ENCODE assay signal across 11 mouse cellular contexts in the genomic region with DNA sequence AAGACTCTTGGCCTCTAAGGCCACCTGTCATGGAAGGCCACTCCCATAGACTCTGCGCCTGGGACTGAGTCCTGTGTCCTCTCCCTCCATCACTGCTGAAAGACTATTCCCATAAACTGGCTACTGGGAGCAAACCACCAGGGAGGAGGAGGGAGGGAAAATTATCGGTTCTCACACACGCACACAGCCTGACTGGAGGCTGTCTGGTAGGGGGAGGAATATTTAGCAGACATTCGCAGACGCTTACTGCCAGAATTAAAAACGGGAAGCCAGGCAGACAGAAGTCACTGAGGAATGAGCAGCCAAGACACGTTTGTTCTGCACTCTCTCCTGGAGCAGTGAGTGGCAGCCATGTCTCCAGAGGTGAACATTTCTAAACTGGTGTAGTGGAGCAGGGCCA. TPM values are rescaled to one million over a fixed set of nuclear protein-coding genes. Genes with fewer than 3 reads are reported as not detected.
DNase-seq lines count a peak whose midpoint lies in the region; ATAC-seq and TF ChIP-seq lines count a peak whose summit lies in the region.
"Had no signal": no experiment of that assay in that cellular context is flagged by ENCODE, and none has a peak within 500 bp of the region (broad histone marks: within the 10 kb centered on the region; RNA-seq: fewer than 3 reads in every experiment).

No protein-coding gene starts in this region.

- DNase-seq in embryonic facial prominence, embryonic 14.5 days (ENCODE audit: low spot score): no peak
- DNase-seq in embryonic facial prominence, embryonic 10.5 days (ENCODE audit: low spot score): no peak
- DNase-seq in lung, embryonic 14.5 days: peak; percentile 49
- DNase-seq in lung, adult 18-20 months: no peak
- DNase-seq in heart, embryonic 10.5 days (ENCODE audit: low spot score): no peak
- peak; percentile 80 for DNase-seq in layer of hippocampus, adult 9-11 months
- DNase-seq in thymus, postnatal 10 days (ENCODE audit: low spot score in 2 of 2): no peak
- DNase-seq in thymus, adult 18-20 months: no peak
- DNase-seq: embryo, embryonic 11 days had no signal

- no peak overlapping the region for H3K27ac ChIP-seq in embryonic facial prominence, embryonic 14.5 days (replicated peaks; ENCODE audit: low read depth, low read length)
- H3K27ac ChIP-seq in embryonic facial prominence, embryonic 10.5 days (replicated peaks): no peak overlapping the region
- 0 out of 2 replicates have a peak overlapping the region, but pooled peaks have one; percentile 6 for H3K27ac ChIP-seq in lung, embryonic 14.5 days (ENCODE audit: low read depth)
- peak overlapping the region; percentile 63; the same call in 1 of the 2 replicates for H3K27ac ChIP-seq in heart, embryonic 10.5 days
- H3K27ac ChIP-seq: macrophage had no signal

- 0 out of 2 replicates have a peak, but pooled peaks have one; percentile 2 for ATAC-seq in embryonic facial prominence, embryonic 14.5 days (ENCODE audit: low read depth)
- no peak for ATAC-seq in lung, embryonic 14.5 days (ENCODE audit: insufficient read depth)

- peaks cover 28% of the 10 kb centered on the region for H3K4me1 ChIP-seq in embryonic facial prominence, embryonic 14.5 days (ENCODE audit: control insufficient read depth, insufficient read depth, low read length)
- peaks cover 73% of the 10 kb centered on the region for H3K4me1 ChIP-seq in embryonic facial prominence, embryonic 10.5 days
- peaks cover 21% of the 10 kb centered on the region for H3K4me1 ChIP-seq in lung, embryonic 14.5 days (ENCODE audit: insufficient read depth)
- H3K4me1 ChIP-seq in heart, embryonic 10.5 days: peaks cover 96% of the 10 kb centered on the region

- no peaks in the 10 kb centered on the region; the same call in 1 of the 2 replicates for H3K36me3 ChIP-seq in embryonic facial prominence, embryonic 14.5 days (ENCODE audit: control insufficient read depth, insufficient read depth, low read length)
- peaks cover 15% of the 10 kb centered on the region for H3K36me3 ChIP-seq in embryonic facial prominence, embryonic 10.5 days (replicated peaks)
- H3K36me3 ChIP-seq in lung, embryonic 14.5 days (ENCODE audit: insufficient read depth): no peaks in the 10 kb centered on the region
- peaks cover 20% of the 10 kb centered on the region for H3K36me3 ChIP-seq in heart, embryonic 10.5 days

- no peaks in the 10 kb centered on the region for H3K9me3 ChIP-seq in embryonic facial prominence, embryonic 14.5 days (ENCODE audit: control insufficient read depth, low read length)
- no peaks in the 10 kb centered on the region for H3K9me3 ChIP-seq in embryonic facial prominence, embryonic 10.5 days
- H3K9me3 ChIP-seq in lung, embryonic 14.5 days (ENCODE audit: low read depth, low read length): no peaks in the 10 kb centered on the region
- no peaks in the 10 kb centered on the region for H3K9me3 ChIP-seq in heart, embryonic 10.5 days

- TF ChIP-seq CTCF in lung, embryonic 14.5 days (IDR thresholded peaks at IDR 0.05; ENCODE audit: low read depth): no peak

- 45% methylated on average over 7 of the region's 7 CpGs for WGBS in embryonic facial prominence, embryonic 14.5 days
- 69% methylated on average over 7 of the region's 7 CpGs for WGBS in embryonic facial prominence, embryonic 10.5 days
- 38% methylated on average over 7 of the region's 7 CpGs for WGBS in lung, embryonic 14.5 days
- 45% methylated on average over 7 of the region's 7 CpGs for WGBS in heart, embryonic 10.5 days

- no peak overlapping the region for H3K4me2 ChIP-seq in embryonic facial prominence, embryonic 14.5 days (ENCODE audit: low read depth, low read length)
- no peak overlapping the region for H3K4me2 ChIP-seq in lung, embryonic 14.5 days

- no peaks in the 10 kb centered on the region for H3K27me3 ChIP-seq in embryonic facial prominence, embryonic 14.5 days (replicated peaks; ENCODE audit: control insufficient read depth, insufficient read depth, low read length)
- no peaks in the 10 kb centered on the region for H3K27me3 ChIP-seq in embryonic facial prominence, embryonic 10.5 days (replicated peaks; ENCODE audit: low read depth, poor library complexity, severe bottlenecking)
- H3K27me3 ChIP-seq in lung, embryonic 14.5 days (ENCODE audit: insufficient read depth, low read length): no peaks in the 10 kb centered on the region
- H3K27me3 ChIP-seq in heart, embryonic 10.5 days (ENCODE audit: insufficient read depth, poor library complexity, severe bottlenecking): no peaks in the 10 kb centered on the region

- no peak overlapping the region for H3K9ac ChIP-seq in embryonic facial prominence, embryonic 14.5 days (ENCODE audit: low read depth, low read length)
- no peak overlapping the region for H3K9ac ChIP-seq in lung, embryonic 14.5 days

- H3K4me3 ChIP-seq in embryonic facial prominence, embryonic 14.5 days (ENCODE audit: low read depth, low read length): no peak overlapping the region
- H3K4me3 ChIP-seq in embryonic facial prominence, embryonic 10.5 days: no peak overlapping the region
- no peak overlapping the region for H3K4me3 ChIP-seq in lung, embryonic 14.5 days (ENCODE audit: low read depth, low read length)
- no peak overlapping the region for H3K4me3 ChIP-seq in heart, embryonic 10.5 days
- H3K4me3 ChIP-seq: myocyte had no signal

RNA-seq across cellular contexts. Expression of a gene that starts 35.9 kb away (rescaled TPM):
- 10.0 and 11.0 TPM in 2 replicates for polyA plus RNA-seq in embryonic facial prominence, embryonic 14.5 days (2014; fragmentation: Nextera tagmentation; extraction: Ambion mirVana)
- 12.7 and 14.8 TPM in 2 replicates for polyA plus RNA-seq in embryonic facial prominence, embryonic 10.5 days (2016; fragmentation: Nextera tagmentation; extraction: Ambion mirVana)
- polyA plus RNA-seq in lung, embryonic 14.5 days (2014; fragmentation: Nextera tagmentation; extraction: Ambion mirVana): 13.2 and 14.2 TPM in 2 replicates
- 24.9 and 32.6 TPM in 2 replicates for polyA plus RNA-seq in heart, embryonic 10.5 days (2016; fragmentation: Nextera tagmentation; extraction: Ambion mirVana)

Comparison
In these comparisons a context has a peak if more than half of its experiments do, and no peak if none do; other contexts are left out.
1. DNase-seq: peak in lung, embryonic 14.5 days (single experiment) and layer of hippocampus, adult 9-11 months (single experiment); none in embryonic facial prominence, embryonic 14.5 days (single experiment), embryonic facial prominence, embryonic 10.5 days (single experiment), lung, adult 18-20 months (0 of 2), heart, embryonic 10.5 days (single experiment), thymus, postnatal 10 days (0 of 2) and thymus, adult 18-20 months (0 of 2).
2. H3K27ac ChIP-seq: peak in lung, embryonic 14.5 days (single experiment) and heart, embryonic 10.5 days (single experiment); none in embryonic facial prominence, embryonic 14.5 days (single experiment) and embryonic facial prominence, embryonic 10.5 days (single experiment).